Mouse (Mus musculus) frontal cortex, postnatal 14 days (tissue): ENCODE data around the gene D930020B18Rik.
A peak's percentile ranks its signal among the peaks of the same experiment; 100 is the strongest.

Source experiments
- DNase-seq, 2 experiments: peaks; one replicate each; pipeline ENCODE4 v3.0.0; 2022; ENCODE audit warnings: low spot score in 2 of 2

D930020B18Rik gene

GRCm38 (mm10) chr10:121639573-121639972 lies 1.8 kb upstream of the D930020B18Rik start:
- no peak for DNase-seq

- DNase-seq: no peak
Observed at GRCm38 (mm10) chr10:121640150-121640930, 1.0 kb upstream of the D930020B18Rik start.

GRCm38 (mm10) chr10:121640944-121641271 lies 480 bp upstream of the D930020B18Rik start:
- no peak for DNase-seq

GRCm38 (mm10) chr10:121642054-121642947 lies 913 bp downstream of the D930020B18Rik start:
- no peak for DNase-seq

- DNase-seq: no peak
Observed at GRCm38 (mm10) chr10:121646294-121646693, 4.9 kb downstream of the D930020B18Rik start.

GRCm38 (mm10) chr10:121653079-121653478 lies 11.7 kb downstream of the D930020B18Rik start:
- DNase-seq: no peak

GRCm38 (mm10) chr10:121655907-121656306 lies 14.5 kb downstream of the D930020B18Rik start:
- no peak for DNase-seq

- DNase-seq: no peak
Observed at GRCm38 (mm10) chr10:121662711-121663110, 21.3 kb downstream of the D930020B18Rik start.

- DNase-seq: no peak
Observed at GRCm38 (mm10) chr10:121663599-121663998, 22.2 kb downstream of the D930020B18Rik start.

GRCm38 (mm10) chr10:121665631-121666145 lies 24.3 kb downstream of the D930020B18Rik start:
- DNase-seq: no peak

- no peak for DNase-seq
Observed at GRCm38 (mm10) chr10:121669103-121669502, 27.7 kb downstream of the D930020B18Rik start.

- DNase-seq: no peak
Observed at GRCm38 (mm10) chr10:121677019-121677418, 35.6 kb downstream of the D930020B18Rik start.

- no peak for DNase-seq
Observed at GRCm38 (mm10) chr10:121680902-121681301, 39.5 kb downstream of the D930020B18Rik start.

GRCm38 (mm10) chr10:121682539-121682938 lies 41.2 kb downstream of the D930020B18Rik start:
- DNase-seq: no peak

GRCm38 (mm10) chr10:121686153-121686660 lies 44.8 kb downstream of the D930020B18Rik start:
- no peak for DNase-seq

- DNase-seq: no peak
Observed at GRCm38 (mm10) chr10:121687511-121687910, 46.1 kb downstream of the D930020B18Rik start.

- peak; percentile 56 to 73 for DNase-seq
Observed at GRCm38 (mm10) chr10:121689591-121690314, 48.4 kb downstream of the D930020B18Rik start.

GRCm38 (mm10) chr10:121692944-121693579 lies 51.7 kb downstream of the D930020B18Rik start:
- no peak for DNase-seq

- no peak for DNase-seq
Observed at GRCm38 (mm10) chr10:121694567-121694966, 53.2 kb downstream of the D930020B18Rik start.

GRCm38 (mm10) chr10:121701296-121702248 lies 60.2 kb downstream of the D930020B18Rik start:
- peak in 1 of 2 experiments; percentile 47 for DNase-seq
